Mouse (Mus musculus): Measurements from ENCODE around the gene Plekha7.

- no peak for TF ChIP-seq CTCF (IDR thresholded peaks at IDR 0.05; ENCODE audit: insufficient read depth, low read depth, low read length)
- no peak for TF ChIP-seq POLR2A (IDR thresholded peaks at IDR 0.05; ENCODE audit: insufficient read depth, low read depth, low read length)
Measured at GRCm38 (mm10) chr7:116122981-116123596, 185.1 kb downstream of the Plekha7 start.

Data from olfactory bulb, adult 2 months (tissue).